Mouse (Mus musculus) CD4-positive, CD25-positive, alpha-beta regulatory T cell, adult 4 months (primary cell): ENCODE results near the gene Gm7257. TPM values are rescaled to one million over a fixed set of nuclear protein-coding genes. Genes with fewer than 3 reads are reported as not detected.

ENCODE experiments used
- ATAC-seq: one replicate; pipeline ENCODE4 v1.8.0; 2017
- polyA plus RNA-seq, 2 experiments: library from polyadenylated mRNA; unstranded; fragments of 100-300 nt; shearing (Covaris generic); gene quantifications; one replicate each; pipeline ENCODE4 v1.2.1; 2017

The Gm7257 gene
- polyA plus RNA-seq, result not detected

DNA sequence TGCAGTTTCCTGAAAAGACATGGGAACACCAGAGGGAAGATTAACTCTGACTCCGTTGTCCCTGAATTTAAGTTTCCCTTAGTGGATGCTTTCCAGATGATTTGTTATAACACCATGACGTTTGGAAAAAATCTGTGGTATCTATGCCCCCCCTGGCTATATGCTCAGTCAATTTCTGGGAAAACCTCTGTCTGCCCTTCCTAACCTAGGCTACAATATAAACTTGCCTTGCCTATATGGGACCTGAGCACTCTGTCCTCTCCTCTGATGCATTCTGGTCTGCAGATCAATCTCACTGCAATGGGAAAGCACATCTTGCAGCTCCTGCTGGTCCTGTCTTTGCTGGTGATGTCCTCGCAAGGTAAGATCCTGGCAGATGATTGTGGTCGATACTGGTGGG is at the start of gene Gm7257:
Gm7257 (plus strand) TSS at position 301 of the 400 bp plus-strand sequence.
- no peak for ATAC-seq

- ATAC-seq, result no peak
These were observed 28.7 kb upstream of the Gm7257 start for GRCm38 (mm10) chr9:36402991-36403390.

- ATAC-seq, result no peak
These were observed 3.5 kb downstream of the Gm7257 start for GRCm38 (mm10) chr9:36435051-36435764.

- no peak for ATAC-seq
These were observed 43.7 kb downstream of the Gm7257 start, which contains the start of gene Gm9513 for GRCm38 (mm10) chr9:36475338-36475737. Gm9513 (plus strand) TSS chr9:36475638.

Other genes with a start within 250 kb of the Gm7257 start
- not detected for gene Gm9513, start 43.8 kb downstream of the Gm7257 start, polyA plus RNA-seq
- gene Gm5615, start 110.1 kb downstream of the Gm7257 start, polyA plus RNA-seq, result not detected
- gene Gm17689, start 150.8 kb downstream of the Gm7257 start, polyA plus RNA-seq, result not detected
- not detected for gene A630095E13Rik, start 211.5 kb downstream of the Gm7257 start, polyA plus RNA-seq